Mouse (Mus musculus): ENCODE measurements at regions not wholly inside any gene's neighbourhood (a gene's known extent, or its start where the extent isn't known, plus 50 kb on each side); places are given as distances from the start of the nearest gene placed in this dataset.
A peak's percentile ranks its signal among the peaks of the same experiment; 100 is the strongest.

- DNase-seq (ENCODE audit: low read depth, low spot score), result no peak
Observed at GRCm38 (mm10) chr15:29356395-29356794, 816.0 kb upstream of the Ctnnd2 start.

- DNase-seq (ENCODE audit: low read depth, low spot score), result no peak
Observed at GRCm38 (mm10) chr15:29399881-29400280, 772.5 kb upstream of the Ctnnd2 start.

DNA sequence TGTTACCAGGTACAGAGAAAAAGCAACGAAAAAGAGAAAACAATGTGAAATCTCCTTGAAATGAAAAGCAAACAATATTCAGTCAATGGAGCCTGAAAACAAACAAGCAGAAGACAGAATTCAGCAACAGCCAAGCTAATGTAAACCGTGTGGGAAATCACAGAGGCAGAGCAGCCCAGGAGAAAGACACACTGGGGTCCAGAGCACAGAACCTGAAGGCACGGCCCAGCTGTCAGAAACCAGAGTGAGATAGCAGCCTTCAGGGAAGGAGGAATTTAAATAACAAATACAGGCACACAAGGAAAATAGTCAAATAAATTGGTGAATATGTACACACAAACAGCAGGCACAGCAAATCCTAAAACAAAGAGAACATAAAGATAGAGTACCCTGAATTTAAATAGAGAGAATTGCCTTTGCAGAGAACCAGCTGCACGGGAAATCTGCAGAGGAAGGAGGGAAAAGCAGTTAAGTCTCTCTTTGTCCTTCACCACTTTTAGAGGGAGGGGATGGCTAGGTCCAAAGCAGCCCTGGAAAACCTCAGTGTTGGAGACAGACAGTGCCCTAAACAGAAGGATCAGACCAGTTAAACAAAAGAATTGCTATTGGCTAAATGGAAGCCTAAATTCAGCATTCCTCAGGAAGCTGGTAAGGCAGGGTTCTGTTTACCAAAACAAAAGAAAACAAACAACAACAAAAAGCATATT lies 739.2 kb upstream of the Ctnnd2 start:
- DNase-seq (ENCODE audit: low read depth, low spot score), result peak; percentile 37

GRCm38 (mm10) chr15:29437699-29438326 lies 734.6 kb upstream of the Ctnnd2 start:
- no peak for DNase-seq (ENCODE audit: low read depth, low spot score)

DNA sequence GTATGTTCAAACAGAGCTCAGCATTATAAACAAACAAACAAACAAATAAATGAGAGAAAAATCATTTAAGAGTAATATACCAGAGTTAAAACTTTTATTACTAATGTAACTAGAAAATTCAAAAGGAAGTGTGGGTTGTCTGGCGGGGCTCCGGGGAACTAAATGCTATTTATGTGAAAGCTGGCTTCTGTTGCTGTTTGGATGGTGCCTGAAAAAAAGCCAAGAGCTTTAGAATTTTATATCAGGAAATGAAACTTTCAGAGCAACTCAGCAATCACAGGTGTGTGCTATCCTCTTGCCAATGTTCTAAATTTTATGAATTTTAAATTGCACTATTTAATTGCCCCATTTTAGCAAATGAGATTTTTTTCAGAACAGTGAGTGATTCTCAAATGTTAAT lies 724.5 kb upstream of the Ctnnd2 start:
- no peak for DNase-seq (ENCODE audit: low read depth, low spot score)

- DNase-seq (ENCODE audit: low read depth, low spot score), result no peak
Observed at GRCm38 (mm10) chr15:29485136-29485535, 687.3 kb upstream of the Ctnnd2 start.

GRCm38 (mm10) chr15:29529974-29530373 lies 642.4 kb upstream of the Ctnnd2 start:
- DNase-seq (ENCODE audit: low read depth, low spot score), result no peak

- DNase-seq (ENCODE audit: low read depth, low spot score), result no peak
Observed at GRCm38 (mm10) chr15:29568411-29568810, 604.0 kb upstream of the Ctnnd2 start.
